Mouse (Mus musculus) Patski (cell line): ENCODE results near the gene Cd209c. TPM values are rescaled to one million over a fixed set of nuclear protein-coding genes. Genes with fewer than 3 reads are reported as not detected.

Experiments
- ATAC-seq: fragments of 100-300 bp; one replicate; pipeline ENCODE4 v1.8.0; 2021
- CTCF ChIA-PET: fragments of 350-600 bp; sonication (Branson Sonifier 250); formaldehyde crosslinking; loops from one replicate; lab custom pipeline; 2022; ENCODE audit warnings: inconsistent platforms; lab: Charles Lee
- POLR2A ChIA-PET: fragments of 350-600 bp; sonication (Branson Sonifier 250); formaldehyde crosslinking; loops from one replicate; lab custom pipeline; 2022; ENCODE audit warnings: antibody characterized with exemption, inconsistent platforms; lab: Charles Lee
- DNase-seq: peaks from one replicate; pipeline ENCODE4 v3.0.0-alpha.2; 2011; ENCODE audit warnings: low read depth, low spot score
- H3K27me3 ChIP-seq: fragments of 371-371 bp; one replicate; pipeline ENCODE4 v1.5.1; 2021
- CTCF ChIP-seq: fragments of 100-300 bp; IDR thresholded peaks from one replicate; pipeline ENCODE4 v1.5.1; 2021
- in situ Hi-C: fragments of 300-500 bp; cut with MboI; formaldehyde crosslinking; loops from 3 replicates; pipeline ENCODE4 v1.11.1; 2018; ENCODE audit warnings: low pct_unique_long_range_greater_than_20kb, mixed read lengths
- polyA plus RNA-seq: library from polyadenylated mRNA; unstranded; gene quantifications from one replicate; pipeline ENCODE4 v1.2.3, GENCODE M21; 2021

The Cd209c gene
- not detected for polyA plus RNA-seq

GRCm38 (mm10) chr8:3954646-3955045, at the start of gene Cd209c:
TSS of gene Cd209c (minus strand) at chr8:3954746.
- no peaks in the 10 kb centered on the region for H3K27me3 ChIP-seq
- no peak for TF ChIP-seq CTCF
- DNase-seq (no peak), ATAC-seq (no peak)
- in situ Hi-C loops, result no loop called here
- POLR2A ChIA-PET, result no interaction called here
- CTCF ChIA-PET, result interaction anchor here (2.0 kb wide), 1 partner anchor 22 kb away, joined by 5 read pairs; no protein-coding TSS in a partner anchor

GRCm38 (mm10) chr8:3994219-3994618, 39.7 kb upstream of the Cd209c start:
- CTCF ChIA-PET, result no interaction called here
- no peak for TF ChIP-seq CTCF
- POLR2A ChIA-PET, result no interaction called here
- ATAC-seq (no peak), DNase-seq (no peak)
- H3K27me3 ChIP-seq, result peaks cover 4% of the 10 kb centered on the region
- in situ Hi-C loops, result no loop called here

- ChIA-PET POLR2A (no interaction called here), CTCF (interaction anchor here (1.1 kb wide), 1 partner anchor 235 kb away, joined by 4 read pairs; no protein-coding TSS in a partner anchor)
- no peak for ATAC-seq
- peak; percentile 66 for TF ChIP-seq CTCF
- in situ Hi-C loops, result no loop called here
- no peak for DNase-seq
- no peaks in the 10 kb centered on the region for H3K27me3 ChIP-seq
Measured at GRCm38 (mm10) chr8:3956037-3956436, 1.5 kb upstream of the Cd209c start.

- ChIA-PET POLR2A (no interaction called here), CTCF (no interaction called here)
- TF ChIP-seq CTCF, result no peak
- in situ Hi-C loops, result no loop called here
- H3K27me3 ChIP-seq, result peaks cover 2% of the 10 kb centered on the region
- no peak for ATAC-seq
- DNase-seq, result no peak
Measured at GRCm38 (mm10) chr8:3940023-3940422, 14.5 kb downstream of the Cd209c start.

GRCm38 (mm10) chr8:3926744-3927143, 27.8 kb downstream of the Cd209c start, which contains the start of gene Cd209b:
TSS of gene Cd209b (minus strand) at chr8:3926844.
- ChIA-PET CTCF (no interaction called here), POLR2A (no interaction called here)
- DNase-seq (no peak), ATAC-seq (no peak)
- in situ Hi-C loops, result no loop called here
- no peaks in the 10 kb centered on the region for H3K27me3 ChIP-seq
- no peak for TF ChIP-seq CTCF

Other genes starting within 250 kb of the Cd209c start
- gene Clec4g, start 234.1 kb downstream of the Cd209c start, polyA plus RNA-seq, result not detected
- gene Cd209a, start 205.8 kb downstream of the Cd209c start, polyA plus RNA-seq, result not detected
- not detected for gene Cd209e, start 100.4 kb downstream of the Cd209c start, polyA plus RNA-seq
- gene Cd209d, start 76.2 kb downstream of the Cd209c start, polyA plus RNA-seq, result not detected
- gene Cd209b, start 27.9 kb downstream of the Cd209c start, polyA plus RNA-seq, result not detected
- gene Cd209f, start 151.1 kb upstream of the Cd209c start, polyA plus RNA-seq, result not detected
- gene Cd209g, start 179.4 kb upstream of the Cd209c start, polyA plus RNA-seq, result not detected
- gene Evi5l, start 211.8 kb upstream of the Cd209c start, polyA plus RNA-seq, result 27.6 TPM